Mouse (Mus musculus): ENCODE data around the gene Hist4h4. TPM values are rescaled to one million over a fixed set of nuclear protein-coding genes. Genes with fewer than 3 reads are reported as not detected.

Gene Hist4h4
- polyA plus RNA-seq, 1 experiment from 2014 or later = 0.45 TPM

- no peak overlapping the region for H3K9ac ChIP-seq
- no peaks in the 10 kb centered on the region for H3K9me3 ChIP-seq (replicated peaks)
- 93% methylated on average over 7 of the region's 7 CpGs for WGBS
- ATAC-seq (ENCODE audit: insufficient number of reproducible peaks, low FRiP score) = no peak
- H3K27ac ChIP-seq (ENCODE audit: poor library complexity, severe bottlenecking) = no peak overlapping the region
- H3K36me3 ChIP-seq = peaks cover 75% of the 10 kb centered on the region
- no peaks in the 10 kb centered on the region for H3K27me3 ChIP-seq (replicated peaks)
- no peak overlapping the region for H3K4me2 ChIP-seq
- no peak overlapping the region for H3K4me3 ChIP-seq
- H3K4me1 ChIP-seq (replicated peaks) = 0 out of 2 replicates have a peak, but pooled peaks cover under 1% of the 10 kb centered on the region
Measured at GRCm38 (mm10) chr6:136815381-136815780, 11.2 kb upstream of the Hist4h4 start.

GRCm38 (mm10) chr6:136813117-136813516 lies 8.9 kb upstream of the Hist4h4 start:
- Histone ChIP-seq H3K4me1 (replicated peaks) (peaks cover 17% of the 10 kb centered on the region), H3K27ac (ENCODE audit: poor library complexity, severe bottlenecking) (no peak overlapping the region), H3K9ac (no peak overlapping the region), H3K4me2 (no peak overlapping the region), H3K9me3 (replicated peaks) (no peaks in the 10 kb centered on the region), H3K4me3 (no peak overlapping the region), H3K36me3 (peaks cover 59% of the 10 kb centered on the region), H3K27me3 (replicated peaks) (no peaks in the 10 kb centered on the region)
- no peak for ATAC-seq (ENCODE audit: insufficient number of reproducible peaks, low FRiP score)
- WGBS = 30% methylated on average over 4 of the region's 4 CpGs

GRCm38 (mm10) chr6:136811196-136811595 lies 7.0 kb upstream of the Hist4h4 start:
- WGBS = 87% methylated on average over 10 of the region's 10 CpGs
- Histone ChIP-seq H3K9ac (no peak overlapping the region), H3K27me3 (replicated peaks) (no peaks in the 10 kb centered on the region), H3K27ac (ENCODE audit: poor library complexity, severe bottlenecking) (no peak overlapping the region), H3K9me3 (replicated peaks) (no peaks in the 10 kb centered on the region), H3K36me3 (peaks cover 41% of the 10 kb centered on the region), H3K4me2 (no peak overlapping the region), H3K4me1 (replicated peaks) (peaks cover 21% of the 10 kb centered on the region), H3K4me3 (no peak overlapping the region)
- no peak for ATAC-seq (ENCODE audit: insufficient number of reproducible peaks, low FRiP score)

GRCm38 (mm10) chr6:136809673-136810072 lies 5.5 kb upstream of the Hist4h4 start:
- Histone ChIP-seq H3K27ac (ENCODE audit: poor library complexity, severe bottlenecking) (no peak overlapping the region), H3K9ac (peak overlapping the region; percentile 80; the same call in 1 of the 2 replicates), H3K36me3 (peaks cover 27% of the 10 kb centered on the region), H3K27me3 (replicated peaks) (no peaks in the 10 kb centered on the region), H3K4me3 (peak overlapping the region; percentile 71), H3K9me3 (replicated peaks) (no peaks in the 10 kb centered on the region), H3K4me2 (peak overlapping the region; percentile 91), H3K4me1 (replicated peaks) (peaks cover 26% of the 10 kb centered on the region)
- ATAC-seq (ENCODE audit: insufficient number of reproducible peaks, low FRiP score) = no peak
- WGBS = 63% methylated on average over 13 of the region's 13 CpGs

- peaks cover 26% of the 10 kb centered on the region for H3K4me1 ChIP-seq (replicated peaks)
- ATAC-seq (ENCODE audit: insufficient number of reproducible peaks, low FRiP score) = no peak
- H3K9ac ChIP-seq = peak overlapping the region; percentile 80
- H3K4me2 ChIP-seq = peak overlapping the region; percentile 91
- H3K27ac ChIP-seq (ENCODE audit: poor library complexity, severe bottlenecking) = no peak overlapping the region
- no peaks in the 10 kb centered on the region for H3K27me3 ChIP-seq (replicated peaks)
- no peaks in the 10 kb centered on the region for H3K9me3 ChIP-seq (replicated peaks)
- 23% methylated on average over 14 of the region's 14 CpGs for WGBS
- peaks cover 22% of the 10 kb centered on the region for H3K36me3 ChIP-seq
- H3K4me3 ChIP-seq = peak overlapping the region; percentile 71
Measured at GRCm38 (mm10) chr6:136809077-136809476, 4.9 kb upstream of the Hist4h4 start.

GRCm38 (mm10) chr6:136808631-136809046 lies 4.4 kb upstream of the Hist4h4 start:
- no peak overlapping the region; the same call in 1 of the 2 replicates for H3K27ac ChIP-seq (ENCODE audit: poor library complexity, severe bottlenecking)
- H3K4me1 ChIP-seq (replicated peaks) = peaks cover 26% of the 10 kb centered on the region
- under 1% methylated on average over 28 of the region's 28 CpGs for WGBS
- peak overlapping the region; percentile 91 for H3K4me2 ChIP-seq
- H3K27me3 ChIP-seq (replicated peaks) = no peaks in the 10 kb centered on the region
- peaks cover 17% of the 10 kb centered on the region for H3K36me3 ChIP-seq
- H3K9ac ChIP-seq = peak overlapping the region; percentile 80
- no peaks in the 10 kb centered on the region for H3K9me3 ChIP-seq (replicated peaks)
- ATAC-seq (ENCODE audit: insufficient number of reproducible peaks, low FRiP score) = peak; percentile 8; the same call in 1 of the 2 replicates
- peak overlapping the region; percentile 71 for H3K4me3 ChIP-seq

- Histone ChIP-seq H3K4me3 (peak within 1 kb of the TSS; percentile 71), H3K27ac (ENCODE audit: poor library complexity, severe bottlenecking) (peak within 1 kb of the TSS; percentile 76), H3K36me3 (peaks cover 13% of the 10 kb centered on the region), H3K27me3 (replicated peaks) (no peaks in the 10 kb centered on the region), H3K9ac (peak within 1 kb of the TSS; percentile 80), H3K9me3 (replicated peaks) (no peaks in the 10 kb centered on the region), H3K4me2 (peak within 1 kb of the TSS; percentile 91), H3K4me1 (replicated peaks) (peaks cover 31% of the 10 kb centered on the region)
- WGBS = under 1% methylated on average over 34 of the region's 34 CpGs
- ATAC-seq (ENCODE audit: insufficient number of reproducible peaks, low FRiP score) = peak; percentile 90
Measured at GRCm38 (mm10) chr6:136808014-136808417, 3.8 kb upstream of the Hist4h4 start, which contains the start of gene H2afj. TSS of gene H2afj (plus strand) at chr6:136808244.

GRCm38 (mm10) chr6:136807395-136808013 lies 3.3 kb upstream of the Hist4h4 start:
- Histone ChIP-seq H3K4me2 (peak overlapping the region; percentile 91), H3K27me3 (replicated peaks) (no peaks in the 10 kb centered on the region), H3K4me3 (peak overlapping the region; percentile 71), H3K27ac (ENCODE audit: poor library complexity, severe bottlenecking) (peak overlapping the region; percentile 76), H3K9me3 (replicated peaks) (no peaks in the 10 kb centered on the region), H3K9ac (peak overlapping the region; percentile 44), H3K4me1 (replicated peaks) (peaks cover 34% of the 10 kb centered on the region), H3K36me3 (peaks cover 11% of the 10 kb centered on the region)
- WGBS = 19% methylated on average over 18 of the region's 18 CpGs
- ATAC-seq (ENCODE audit: insufficient number of reproducible peaks, low FRiP score) = no peak

- WGBS = 71% methylated on average over 5 of the region's 5 CpGs
- peak overlapping the region; percentile 91 for H3K4me2 ChIP-seq
- peaks cover 34% of the 10 kb centered on the region for H3K4me1 ChIP-seq (replicated peaks)
- no peak overlapping the region for H3K27ac ChIP-seq (ENCODE audit: poor library complexity, severe bottlenecking)
- H3K9ac ChIP-seq = 0 out of 2 replicates have a peak overlapping the region, but pooled peaks have one; percentile 44
- H3K4me3 ChIP-seq = 0 out of 2 replicates have a peak overlapping the region, but pooled peaks have one; percentile 71
- H3K36me3 ChIP-seq = peaks cover 5% of the 10 kb centered on the region; the same call in 1 of the 2 replicates
- H3K27me3 ChIP-seq (replicated peaks) = no peaks in the 10 kb centered on the region
- ATAC-seq (ENCODE audit: insufficient number of reproducible peaks, low FRiP score) = no peak
- no peaks in the 10 kb centered on the region for H3K9me3 ChIP-seq (replicated peaks)
Measured at GRCm38 (mm10) chr6:136806819-136807218, 2.6 kb upstream of the Hist4h4 start.

GRCm38 (mm10) chr6:136805409-136805775 lies 1.2 kb upstream of the Hist4h4 start:
- H3K27me3 ChIP-seq (replicated peaks) = no peaks in the 10 kb centered on the region
- H3K9ac ChIP-seq = no peak overlapping the region
- H3K4me3 ChIP-seq = no peak overlapping the region
- 97% methylated on average over 1 of the region's 1 CpGs for WGBS
- peaks cover 4% of the 10 kb centered on the region; the same call in 1 of the 2 replicates for H3K36me3 ChIP-seq
- H3K27ac ChIP-seq (ENCODE audit: poor library complexity, severe bottlenecking) = no peak overlapping the region
- no peak for ATAC-seq (ENCODE audit: insufficient number of reproducible peaks, low FRiP score)
- H3K4me2 ChIP-seq = no peak overlapping the region
- no peaks in the 10 kb centered on the region for H3K9me3 ChIP-seq (replicated peaks)
- peaks cover 34% of the 10 kb centered on the region for H3K4me1 ChIP-seq (replicated peaks)

GRCm38 (mm10) chr6:136804705-136805408 lies 642 bp upstream of the Hist4h4 start:
- no peak overlapping the region for H3K9ac ChIP-seq
- H3K4me2 ChIP-seq = peak overlapping the region; percentile 48
- H3K27me3 ChIP-seq (replicated peaks) = no peaks in the 10 kb centered on the region
- H3K4me1 ChIP-seq (replicated peaks) = peaks cover 30% of the 10 kb centered on the region
- no peaks in the 10 kb centered on the region for H3K36me3 ChIP-seq
- WGBS = 32% methylated on average over 9 of the region's 9 CpGs
- no peak for ATAC-seq (ENCODE audit: insufficient number of reproducible peaks, low FRiP score)
- H3K27ac ChIP-seq (ENCODE audit: poor library complexity, severe bottlenecking) = peak overlapping the region; percentile 100
- H3K4me3 ChIP-seq = peak overlapping the region; percentile 69
- H3K9me3 ChIP-seq (replicated peaks) = no peaks in the 10 kb centered on the region
